Mouse (Mus musculus) adrenal gland, postnatal 36 days (tissue): ENCODE data around the gene 4930579G24Rik. TPM values are rescaled to one million over a fixed set of nuclear protein-coding genes. Genes with fewer than 3 reads are reported as not detected.

Experiments used
- DNase-seq, 2 experiments: peaks; one replicate each; pipeline ENCODE4 v3.0.0; 2021; ENCODE audit warnings: mixed read lengths in 1 of 2
- long read RNA-seq, 2 experiments: library from polyadenylated mRNA; stranded (forward); transcript quantifications; one replicate each; pipeline ENCODE4 v2.0.0; 2021; ENCODE audit warnings: borderline sequencing depth in 2 of 2
- total RNA-seq, 2 experiments: library from RNA; stranded (reverse); gene quantifications; 2 replicates each; pipeline ENCODE4 v1.2.3; 2021

The 4930579G24Rik gene
- total RNA-seq: 1 to 10 TPM; 2.1 to 4.0 TPM
- long read RNA-seq, experiment 1, transcript 4930579G24Rik-201 (2 exons, 1,970 nt): major isoform, 8 of 8 reads
- long read RNA-seq, experiment 1, partial matches to known transcripts: 0 of 8 reads
- long read RNA-seq, experiment 1, other reads (novel, unspliced or antisense): 0 of 8 reads
- long read RNA-seq, experiment 2, partial matches to known transcripts: 0 of 2 reads
- long read RNA-seq, experiment 2, other reads (novel, unspliced or antisense): 0 of 2 reads

DNA sequence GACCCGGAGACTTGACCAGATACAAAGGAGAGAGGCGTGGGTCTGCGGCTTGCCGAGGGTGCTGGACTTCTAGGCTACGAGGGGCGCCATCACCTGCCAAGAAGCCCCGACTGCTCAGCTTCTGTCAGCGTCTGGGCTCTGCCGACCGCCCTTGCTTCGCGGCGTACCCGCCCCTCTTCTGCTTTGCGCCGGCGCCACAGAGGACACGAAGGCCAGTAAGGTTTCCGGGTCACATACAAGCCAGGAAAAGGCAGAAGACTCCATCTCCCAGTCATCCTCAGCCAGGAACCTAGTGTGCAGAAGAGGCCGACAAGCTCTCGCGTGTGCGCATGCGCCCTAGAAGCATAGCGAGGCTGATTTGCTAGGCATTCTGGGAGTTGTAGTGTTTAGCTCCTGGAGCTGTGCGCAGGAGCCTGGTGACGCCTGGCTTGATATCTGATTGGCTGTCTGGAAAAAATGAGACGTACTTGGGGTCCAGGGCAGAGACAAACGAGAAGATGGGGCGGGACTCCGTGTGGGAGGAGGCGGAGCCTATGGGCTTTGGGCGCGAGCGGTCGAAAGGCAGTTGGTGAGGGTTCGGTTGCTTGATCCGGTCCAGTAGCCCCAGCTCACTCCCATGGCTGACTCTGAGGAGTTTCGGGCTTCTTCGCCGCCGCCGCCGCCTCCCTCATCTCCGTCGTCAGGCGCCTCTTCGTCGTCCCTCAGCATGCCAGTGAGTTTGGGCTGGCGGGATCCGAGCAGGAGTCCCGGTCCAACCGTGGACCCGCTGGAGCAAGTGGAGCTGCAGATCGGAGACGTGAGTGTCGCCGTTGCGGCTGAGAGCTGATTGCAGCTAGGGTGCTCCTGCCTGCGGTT lies at the start of gene 4930579G24Rik:
4930579G24Rik (plus strand) TSS at position 519 of the 855 bp plus-strand sequence.
- peak; percentile 95 for DNase-seq

DNA sequence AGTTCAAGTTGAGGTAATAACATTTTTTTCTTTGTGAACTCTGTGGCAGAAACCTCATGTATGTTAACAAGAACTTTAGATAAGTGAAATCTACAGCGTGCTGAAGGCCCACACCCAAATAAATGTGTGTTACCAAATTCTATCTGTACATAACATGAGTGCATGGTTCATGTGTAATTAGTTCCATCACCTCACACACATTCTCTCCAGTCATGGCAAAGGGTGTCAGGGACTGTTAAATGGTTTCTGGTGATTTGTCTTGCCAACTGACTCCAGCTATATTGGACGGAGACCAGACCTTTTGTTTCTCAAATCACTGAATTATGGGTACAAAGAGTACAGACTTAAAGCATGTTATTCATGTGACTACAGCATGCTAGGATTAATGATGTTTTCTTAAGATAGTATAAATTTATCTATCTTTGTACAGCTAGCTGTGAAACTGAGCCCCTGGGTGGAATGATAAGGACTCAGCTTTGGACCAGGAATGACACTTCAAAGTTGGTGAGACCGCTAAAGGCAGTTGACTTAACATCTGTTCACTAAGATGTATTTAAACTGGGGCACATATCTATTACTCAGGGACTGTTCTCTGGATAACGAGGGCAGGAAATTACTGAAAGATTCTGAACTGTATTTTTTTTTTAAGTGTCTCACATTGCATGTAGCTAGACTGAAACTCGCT lies 48.8 kb upstream of the 4930579G24Rik start:
- DNase-seq: no peak

DNA sequence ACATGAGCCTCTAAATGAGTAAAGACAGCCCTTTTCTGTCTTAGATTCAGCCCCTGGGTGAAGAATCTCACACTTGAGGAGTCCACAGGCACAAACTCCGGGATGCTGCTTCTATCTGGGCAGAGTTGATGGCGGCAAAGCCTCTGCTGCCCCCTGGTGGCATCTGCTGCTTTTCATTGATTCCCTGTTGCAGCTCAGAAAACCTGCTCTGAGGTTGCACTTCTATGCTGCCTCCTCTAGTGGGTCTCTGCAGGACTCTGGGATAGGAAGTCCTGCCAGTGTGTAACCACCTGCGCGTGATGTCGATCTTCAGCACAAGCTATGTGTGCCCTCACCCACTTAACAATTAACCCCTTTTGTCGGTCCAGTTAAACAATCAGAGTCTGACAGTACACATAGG lies 42.1 kb upstream of the 4930579G24Rik start:
- DNase-seq: peak; percentile 89 to 93

DNA sequence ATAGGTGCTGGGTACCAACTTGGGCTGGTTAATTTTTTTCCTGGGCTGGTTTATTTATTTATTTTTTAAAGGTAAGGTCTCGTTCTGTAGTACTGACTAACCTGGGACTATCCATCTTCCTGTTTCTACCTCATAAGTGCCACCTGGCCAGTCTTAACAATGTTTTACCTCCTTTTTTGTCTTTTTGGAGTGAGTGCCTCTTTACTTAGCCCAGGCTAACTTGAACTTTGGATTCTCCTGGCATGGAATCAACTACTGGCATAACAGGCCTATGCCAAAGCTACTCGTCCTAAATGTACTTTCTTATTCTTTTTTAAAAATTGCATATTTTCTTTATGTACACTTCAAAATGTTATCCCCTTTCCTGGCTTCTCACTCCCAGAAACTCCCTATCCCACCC lies 39.2 kb upstream of the 4930579G24Rik start:
- no peak for DNase-seq

DNA sequence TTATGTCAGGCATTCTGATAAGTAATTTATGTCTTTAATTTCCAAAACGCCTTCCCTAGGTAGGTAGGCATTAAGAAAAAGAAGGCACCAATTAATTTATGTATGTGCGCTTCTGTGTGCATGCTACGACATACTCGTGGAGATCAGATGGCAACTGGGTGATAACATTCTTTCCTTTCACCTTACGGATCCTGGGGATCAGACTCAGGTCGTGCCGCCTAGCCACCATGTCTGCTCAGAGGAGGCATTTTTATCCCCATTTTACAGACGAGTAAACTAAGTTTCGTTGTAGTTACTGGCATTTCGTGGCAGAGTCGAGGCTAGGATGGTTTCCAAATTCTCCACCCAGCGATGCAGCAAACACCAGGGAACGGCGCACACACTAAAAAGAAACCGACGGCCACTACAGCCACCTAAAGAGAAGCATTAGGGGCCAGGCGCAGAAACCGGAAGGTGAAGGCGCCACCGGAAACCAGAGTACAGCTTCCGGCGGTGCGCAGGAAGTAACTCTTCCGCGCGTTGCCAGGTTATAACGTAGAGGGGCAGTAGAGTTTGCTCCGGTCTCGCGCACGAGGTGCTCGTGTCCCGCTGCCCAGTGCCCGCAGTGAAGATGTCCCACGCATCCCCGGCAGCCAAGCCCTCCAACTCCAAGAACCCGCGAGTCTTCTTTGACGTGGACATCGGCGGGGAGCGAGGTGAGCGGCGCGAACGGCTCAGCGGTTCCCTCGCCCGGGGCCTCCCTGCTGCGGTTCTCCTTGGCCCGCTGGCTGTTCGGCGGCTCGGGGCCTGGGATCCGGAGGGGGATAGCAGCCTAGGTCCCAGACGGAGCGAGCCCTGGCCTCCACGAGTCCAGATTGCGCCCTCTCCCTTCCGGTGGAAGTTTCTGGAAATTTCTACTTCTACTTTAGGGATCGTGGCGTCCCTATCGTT lies 37.8 kb upstream of the 4930579G24Rik start, which contains the start of gene Ppid:
Ppid (plus strand) TSS at position 480 of the 930 bp plus-strand sequence.
- DNase-seq: peak; percentile 81 to 86

DNA sequence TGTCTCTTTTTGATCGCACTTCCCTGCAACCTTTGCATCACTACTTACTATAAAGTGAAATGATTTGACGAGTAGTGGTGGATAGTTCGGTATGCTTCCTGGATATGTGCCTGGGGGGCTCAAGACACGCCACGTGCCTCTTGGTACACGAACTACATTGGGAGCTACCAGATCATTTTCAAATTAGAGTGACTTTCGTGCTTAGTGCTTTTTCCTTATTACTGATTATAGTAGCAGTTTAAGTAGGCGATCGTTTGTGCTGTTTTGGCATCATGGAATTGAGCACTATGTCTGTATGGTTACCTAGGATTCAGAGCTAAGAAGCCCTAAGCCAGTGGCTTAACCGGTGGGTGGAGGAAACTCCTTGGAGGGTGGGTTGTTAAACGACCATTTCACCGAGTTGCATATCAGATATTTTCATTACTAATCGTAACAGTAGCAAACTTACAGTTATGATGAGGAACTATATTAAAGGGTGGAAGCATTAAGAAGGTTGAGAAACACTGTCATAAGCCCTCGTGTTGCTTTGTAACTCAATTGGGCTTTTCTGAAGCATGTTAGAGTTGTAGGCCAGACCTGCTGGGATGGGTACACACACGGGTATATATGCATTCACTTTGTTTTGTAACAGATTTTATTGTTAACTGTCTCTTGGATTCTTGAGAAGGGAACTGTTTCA lies 36.9 kb upstream of the 4930579G24Rik start:
- DNase-seq: no peak

DNA sequence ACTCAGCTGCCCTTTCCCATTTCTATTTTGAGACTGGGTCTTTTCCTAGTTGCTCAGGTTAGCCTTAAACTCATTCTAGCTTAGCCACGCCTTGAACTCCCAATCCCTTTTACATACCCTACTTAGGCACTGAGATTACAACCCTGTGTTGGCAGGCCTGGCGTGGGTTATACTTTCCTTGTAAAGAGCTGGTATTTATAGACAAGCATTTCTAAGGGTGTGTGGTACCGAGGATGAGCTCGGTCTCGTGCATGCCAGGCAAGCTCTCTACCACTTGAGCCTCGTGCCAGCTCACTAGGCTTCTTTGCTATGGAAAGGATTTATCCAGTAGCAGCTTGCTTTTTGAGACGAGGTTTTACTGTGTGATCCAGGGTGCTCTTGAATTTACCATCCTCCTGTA lies 33.4 kb upstream of the 4930579G24Rik start:
- no peak for DNase-seq

DNA sequence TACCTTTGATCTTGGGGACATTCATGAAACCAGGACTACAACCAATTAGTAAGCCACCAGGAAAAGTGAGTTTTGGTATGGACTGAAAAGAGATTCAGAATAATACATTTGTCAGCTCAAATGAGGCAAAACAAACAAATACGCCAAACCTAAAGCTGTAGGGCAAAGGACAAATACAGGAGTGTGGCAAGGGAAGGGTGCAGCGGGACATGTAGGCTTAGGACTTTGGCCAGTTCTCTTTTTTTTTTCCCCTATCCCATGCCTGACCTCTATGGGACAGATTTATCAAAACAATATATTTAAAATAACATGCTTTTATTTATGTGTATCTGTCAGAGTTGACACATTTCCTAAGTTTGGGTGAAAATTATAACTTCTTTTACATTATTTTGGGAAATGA lies 19.0 kb upstream of the 4930579G24Rik start:
- DNase-seq: no peak

DNA sequence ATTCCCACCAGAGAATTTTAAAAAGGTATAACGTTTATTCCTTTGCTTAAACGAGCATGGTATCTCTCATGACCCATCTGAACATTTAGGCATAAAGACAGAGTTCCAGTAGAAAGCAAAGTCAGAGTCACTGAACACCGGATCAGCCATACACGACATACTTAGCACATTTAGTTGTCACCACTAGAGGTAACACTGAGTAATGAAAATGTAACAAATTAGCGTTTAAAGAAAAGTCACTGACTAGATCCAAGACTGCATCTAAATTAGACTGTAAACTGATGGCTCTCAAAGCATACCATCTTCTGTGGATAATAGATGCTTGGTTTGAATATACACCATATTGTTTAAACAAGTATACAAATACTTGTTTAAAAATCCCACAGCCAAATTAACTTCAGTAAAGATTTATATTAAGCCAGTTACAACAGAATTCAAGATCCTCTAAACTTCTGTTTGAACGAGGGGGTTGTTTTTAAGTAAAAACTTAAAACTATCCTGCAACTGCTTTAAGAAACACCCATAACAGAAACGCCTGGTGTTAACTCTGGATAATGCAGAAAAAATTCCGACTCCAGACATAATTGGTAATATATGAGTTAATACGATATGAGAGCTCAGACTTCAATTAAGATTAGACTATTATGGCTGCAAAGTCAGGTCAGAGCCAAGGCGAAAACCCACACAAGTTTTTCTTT lies 1.2 kb upstream of the 4930579G24Rik start:
- no peak for DNase-seq

DNA sequence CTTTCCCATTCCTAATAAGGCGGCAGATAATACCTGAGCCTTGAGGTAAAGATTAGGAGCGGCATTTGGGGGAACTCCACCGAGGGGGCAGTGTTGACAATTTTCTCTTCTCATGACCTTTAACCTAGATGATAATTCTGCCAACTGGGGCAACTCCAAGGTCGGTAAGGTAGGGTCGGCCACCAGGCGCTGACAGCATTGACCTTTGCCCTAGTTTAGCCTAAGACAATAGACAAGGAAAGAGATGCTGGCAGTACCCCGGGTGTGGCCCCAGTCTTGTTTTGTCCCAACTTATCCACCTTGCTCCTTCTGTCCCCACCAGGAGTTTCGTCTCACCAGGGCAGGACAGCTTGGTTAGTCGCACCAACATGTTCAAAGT lies 708 bp upstream of the 4930579G24Rik start:
- DNase-seq: no peak

DNA sequence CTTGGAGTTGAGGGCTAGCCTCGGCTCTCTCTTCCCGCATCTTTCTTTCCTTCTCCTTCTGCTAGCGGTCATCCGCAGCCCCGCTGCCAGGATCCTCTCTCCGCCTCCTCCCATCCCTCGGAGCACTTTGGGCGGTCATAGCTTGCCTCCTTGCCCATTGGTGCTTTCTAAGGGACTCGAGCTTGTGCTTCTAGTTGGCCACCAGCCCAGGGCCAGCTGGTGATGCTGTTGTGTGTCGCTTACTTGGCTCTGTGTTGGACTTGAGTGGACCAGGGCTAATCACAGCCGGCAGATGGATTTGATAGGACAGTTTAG lies 494 bp downstream of the 4930579G24Rik start, which contains the start of gene Etfdh:
Etfdh (minus strand) TSS at position 85 of the 315 bp plus-strand sequence.
- peak; percentile 75 to 82 for DNase-seq

DNA sequence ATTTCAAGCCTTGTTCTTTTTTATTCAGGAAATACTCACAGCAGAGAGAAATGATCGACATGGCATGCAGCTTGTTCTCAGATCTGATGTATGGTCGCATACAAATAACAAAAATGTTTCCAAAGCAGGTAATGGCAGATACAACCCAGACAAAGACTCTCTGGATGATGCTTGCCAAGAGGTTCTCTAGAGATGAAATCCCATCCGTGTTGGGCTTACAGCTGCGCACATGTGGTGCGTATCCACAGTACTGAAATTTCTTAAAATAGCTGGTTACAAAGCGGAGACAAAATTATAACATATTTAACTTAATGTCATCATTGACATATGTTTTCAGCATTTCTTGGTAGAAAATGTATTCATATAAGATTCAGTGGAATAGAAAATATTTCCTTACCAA lies 23.2 kb downstream of the 4930579G24Rik start:
- no peak for DNase-seq

DNA sequence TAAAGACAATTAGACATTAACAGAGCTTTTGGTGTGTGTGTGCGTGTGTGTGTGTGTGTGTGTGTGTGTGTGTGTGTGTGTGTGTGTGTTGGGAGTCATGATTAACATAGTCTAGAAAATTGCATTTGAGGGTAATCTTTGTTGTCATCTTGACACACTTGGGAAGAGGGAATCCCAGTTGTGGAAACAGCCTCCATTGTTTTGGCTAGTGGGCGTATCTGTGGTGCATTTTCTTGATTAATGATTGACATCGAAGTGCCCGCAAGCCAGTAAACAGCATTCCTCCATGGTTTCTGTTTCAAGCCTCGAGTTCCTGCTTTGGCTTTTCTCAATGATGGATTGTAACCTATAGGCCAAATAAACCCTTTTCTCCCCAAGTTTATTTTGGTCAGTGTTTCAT lies 27.8 kb downstream of the 4930579G24Rik start:
- no peak for DNase-seq

DNA sequence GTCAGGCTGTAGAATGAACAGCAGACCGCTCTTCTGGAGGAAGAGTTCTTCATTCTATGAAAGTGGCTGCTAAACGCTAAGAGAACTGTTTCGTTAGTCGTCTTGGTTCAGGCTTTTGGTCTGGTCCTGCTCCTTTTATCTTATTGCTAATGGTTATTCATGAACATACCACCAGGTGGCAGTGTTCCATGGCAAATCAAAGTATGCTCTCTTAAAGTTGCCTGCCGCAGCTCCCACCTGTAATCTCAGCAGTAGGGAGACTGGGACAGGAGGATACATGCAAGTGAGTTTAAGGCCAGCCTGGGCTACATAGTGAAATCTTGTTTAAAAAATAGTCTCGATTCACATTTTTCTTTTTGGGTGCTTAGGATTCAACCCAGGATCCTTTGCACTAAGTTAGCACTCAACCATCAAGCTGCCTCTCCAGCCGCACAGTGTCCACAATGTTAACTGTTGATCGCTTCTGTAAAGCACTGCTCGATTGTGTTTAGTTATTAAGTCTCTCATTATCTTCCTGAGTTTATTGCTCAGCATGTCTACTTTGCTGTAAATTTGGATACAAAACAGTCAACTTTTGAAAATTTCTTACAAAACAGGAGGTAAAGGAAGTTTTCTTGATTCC lies 36.0 kb downstream of the 4930579G24Rik start:
- peak; percentile 29 to 52 for DNase-seq

DNA sequence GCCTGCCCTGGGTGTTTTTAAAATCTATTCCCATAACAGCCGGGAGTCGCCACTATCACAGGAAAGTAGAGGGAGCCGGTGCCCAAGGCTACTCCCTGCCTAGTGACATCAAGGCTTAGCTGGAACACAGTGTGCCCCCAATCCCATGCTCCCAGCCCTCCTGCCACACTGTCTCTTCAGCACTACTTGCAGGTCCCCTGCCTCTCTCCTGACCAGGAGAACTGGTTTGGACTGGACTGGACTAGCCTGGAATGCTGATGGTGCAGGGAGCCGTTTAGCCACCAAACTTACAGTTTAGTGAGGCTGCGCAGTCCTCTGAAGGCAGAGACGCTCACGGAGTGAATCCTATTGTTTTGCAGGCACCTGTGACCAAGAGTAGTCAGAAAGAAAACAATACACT lies 41.7 kb downstream of the 4930579G24Rik start:
- no peak for DNase-seq

DNA sequence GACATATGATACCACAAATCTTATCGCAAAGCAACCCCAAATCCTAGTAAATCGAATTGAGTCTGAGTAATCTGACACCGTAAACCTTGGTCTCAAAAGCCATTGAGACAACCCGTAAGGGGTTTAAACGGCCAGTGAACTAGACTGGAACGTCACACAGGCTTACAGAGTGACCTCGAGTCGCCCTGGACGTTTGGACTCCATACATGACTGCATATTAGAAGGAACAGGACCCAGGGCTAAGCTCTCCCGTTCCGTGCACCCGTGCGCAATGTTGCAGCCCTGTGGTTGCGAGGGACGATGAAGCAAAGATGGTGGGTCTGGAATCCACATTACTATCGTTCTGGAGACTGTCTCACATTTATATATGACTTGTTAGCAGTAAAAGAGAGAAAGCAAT lies 43.3 kb downstream of the 4930579G24Rik start:
- DNase-seq: no peak

DNA sequence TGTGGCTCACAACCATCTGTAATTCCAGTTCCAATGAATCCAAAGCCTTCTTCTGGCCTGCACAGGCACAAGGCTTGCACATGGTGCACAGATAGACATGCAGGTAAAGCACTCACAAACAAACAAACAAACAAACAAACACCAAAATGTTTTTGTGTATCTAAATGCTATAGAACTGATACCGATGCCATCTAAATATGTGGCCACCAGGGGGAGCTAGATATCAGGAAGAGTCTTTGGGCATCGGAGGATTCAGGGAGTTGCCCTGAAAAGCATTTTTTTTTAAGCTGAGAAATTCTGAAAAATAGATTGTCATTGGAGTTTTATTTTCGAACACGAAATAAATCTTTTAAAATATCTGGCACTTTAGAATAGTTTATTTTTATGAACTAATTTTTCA lies 44.2 kb downstream of the 4930579G24Rik start:
- peak; percentile 45 to 76 for DNase-seq

DNA sequence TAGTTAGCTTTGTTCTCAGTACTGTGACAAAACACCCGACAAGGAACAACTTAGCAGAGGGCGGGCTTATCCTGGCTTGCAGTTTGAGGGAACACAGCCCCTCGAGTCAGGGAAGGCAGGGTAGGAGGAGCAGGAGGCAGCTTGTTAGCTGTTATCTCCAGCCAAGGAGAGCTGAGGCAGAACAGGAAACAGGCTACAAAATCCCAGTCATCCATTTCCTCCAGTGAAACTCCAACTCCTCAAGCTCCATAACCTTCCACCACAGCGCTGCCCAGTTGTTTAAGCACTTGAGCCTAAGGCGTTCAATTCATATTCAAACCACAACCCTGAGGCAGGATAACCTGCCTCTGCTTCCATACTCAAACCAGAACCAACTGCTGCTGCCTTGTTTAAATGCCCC lies 45.8 kb downstream of the 4930579G24Rik start:
- DNase-seq: no peak

DNA sequence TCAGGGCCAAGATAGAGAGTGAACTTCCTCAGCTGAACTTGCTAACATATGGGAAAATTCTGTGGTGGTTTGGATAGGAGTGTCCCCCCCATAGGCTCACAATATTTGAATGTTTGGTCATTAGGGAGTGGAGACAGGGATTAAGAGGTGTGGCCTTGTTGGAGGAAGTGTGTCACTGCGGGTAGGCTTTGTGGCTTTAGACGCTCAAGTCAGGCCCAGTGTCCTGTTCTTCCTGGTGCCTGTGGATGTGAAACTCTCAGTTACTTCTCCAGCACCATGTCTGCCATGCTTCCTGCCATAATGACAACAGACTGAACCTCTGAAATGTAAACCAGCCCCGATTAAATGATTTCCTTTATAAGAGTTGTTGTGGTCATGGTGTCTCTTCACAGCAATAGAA lies 47.5 kb downstream of the 4930579G24Rik start:
- DNase-seq: no peak
